Mouse (Mus musculus) cortical plate, adult 2 months (tissue): ENCODE results near the gene Csrp2. TPM values are rescaled to one million over a fixed set of nuclear protein-coding genes. Genes with fewer than 3 reads are reported as not detected.

ENCODE experiments used
- H3K27ac ChIP-seq: fragments of 200-500 bp; 2 replicates; pipeline ENCODE4 v1.5.1; 2012; ENCODE audit warnings: low read length, control low read depth, inconsistent platforms; ENCODE audit not compliant: insufficient read depth
- H3K4me1 ChIP-seq: fragments of 200-500 bp; 2 replicates; pipeline ENCODE4 v1.6.1; 2011; ENCODE audit warnings: low read length; ENCODE audit not compliant: control insufficient read depth, insufficient read depth
- H3K4me3 ChIP-seq: fragments of 200-500 bp; 2 replicates; pipeline ENCODE4 v1.5.1; 2011; ENCODE audit warnings: mild to moderate bottlenecking, low read length, control low read depth; ENCODE audit not compliant: insufficient read depth
- CTCF ChIP-seq: fragments of 200-500 bp; IDR thresholded peaks from 2 replicates; pipeline ENCODE4 v1.5.1; 2011; ENCODE audit warnings: mild to moderate bottlenecking, control low read depth, low read length; ENCODE audit not compliant: insufficient read depth; ENCODE audit errors: extremely low read depth
- POLR2A ChIP-seq: fragments of 200-500 bp; IDR thresholded peaks from 2 replicates; pipeline ENCODE4 v1.6.1; 2011; ENCODE audit warnings: mild to moderate bottlenecking, low read length, control low read depth; ENCODE audit not compliant: insufficient read depth; ENCODE audit errors: extremely low read depth
- polyA plus RNA-seq: library from polyadenylated mRNA; depleted of rRNA; stranded (reverse); fragments of >200 nt; gene quantifications from 2 replicates; pipeline ENCODE4 v1.2.3, GENCODE M21; 2012

Gene Csrp2
- polyA plus RNA-seq, 1 experiment, result 10.1 TPM

- Histone ChIP-seq H3K4me3 (peak overlapping the region; percentile 1; the same call in 1 of the 2 replicates), H3K27ac (no peak overlapping the region), H3K4me1 (no peaks in the 10 kb centered on the region)
- TF ChIP-seq CTCF (no peak), POLR2A (0 out of 2 replicates have a peak, but pooled peaks have one; percentile 20)
These were observed 12.4 kb downstream of the Csrp2 start for GRCm38 (mm10) chr10:110931913-110932560.

- TF ChIP-seq CTCF, result no peak
- no peak overlapping the region for H3K4me3 ChIP-seq
- no peak overlapping the region for H3K27ac ChIP-seq
- H3K4me1 ChIP-seq, result peaks cover 2% of the 10 kb centered on the region; the same call in 1 of the 2 replicates
These were observed 14.0 kb downstream of the Csrp2 start for GRCm38 (mm10) chr10:110933584-110933983.

- peaks cover 3% of the 10 kb centered on the region for H3K4me1 ChIP-seq
- no peak overlapping the region for H3K4me3 ChIP-seq
- TF ChIP-seq CTCF (no peak), POLR2A (no peak)
- H3K27ac ChIP-seq, result no peak overlapping the region
These were observed 15.5 kb downstream of the Csrp2 start for GRCm38 (mm10) chr10:110935081-110935480.

- no peak overlapping the region for H3K27ac ChIP-seq
- peaks cover 3% of the 10 kb centered on the region for H3K4me1 ChIP-seq
- no peak for TF ChIP-seq CTCF
- no peak overlapping the region for H3K4me3 ChIP-seq
These were observed 16.1 kb downstream of the Csrp2 start for GRCm38 (mm10) chr10:110935669-110936068.

GRCm38 (mm10) chr10:110938361-110938760 lies 18.8 kb downstream of the Csrp2 start:
- peaks cover 3% of the 10 kb centered on the region for H3K4me1 ChIP-seq
- no peak for TF ChIP-seq POLR2A
- no peak for TF ChIP-seq CTCF
- no peak overlapping the region for H3K27ac ChIP-seq
- H3K4me3 ChIP-seq, result no peak overlapping the region

- no peak overlapping the region for H3K4me3 ChIP-seq
- TF ChIP-seq POLR2A, result no peak
- no peak overlapping the region for H3K27ac ChIP-seq
- H3K4me1 ChIP-seq, result peaks cover 3% of the 10 kb centered on the region
These were observed 19.4 kb downstream of the Csrp2 start for GRCm38 (mm10) chr10:110938841-110939549.

- Histone ChIP-seq H3K27ac (no peak overlapping the region), H3K4me3 (no peak overlapping the region)
- TF ChIP-seq CTCF (no peak), POLR2A (no peak)
These were observed 20.1 kb downstream of the Csrp2 start for GRCm38 (mm10) chr10:110939717-110940116.

GRCm38 (mm10) chr10:110940740-110941398 lies 21.3 kb downstream of the Csrp2 start:
- no peak for TF ChIP-seq POLR2A
- TF ChIP-seq CTCF, result no peak
- Histone ChIP-seq H3K4me1 (peaks cover 3% of the 10 kb centered on the region), H3K27ac (no peak overlapping the region), H3K4me3 (no peak overlapping the region)

More at GRCm38 (mm10) chr10:110939717-110940116, 20.1 kb downstream of the Csrp2 start:
- H3K4me1 ChIP-seq, result peaks cover 3% of the 10 kb centered on the region

GRCm38 (mm10) chr10:110941968-110942367 lies 22.4 kb downstream of the Csrp2 start:
- H3K4me3 ChIP-seq, result no peak overlapping the region
- no peak for TF ChIP-seq POLR2A
- TF ChIP-seq CTCF, result no peak
- H3K27ac ChIP-seq, result no peak overlapping the region
- H3K4me1 ChIP-seq, result peaks cover 3% of the 10 kb centered on the region
